Mouse (Mus musculus): ENCODE data around the gene Ggps1. TPM values are rescaled to one million over a fixed set of nuclear protein-coding genes. Genes with fewer than 3 reads are reported as not detected.

Ggps1 gene
- polyA plus RNA-seq, 1 experiment from 2014 or later: 48.4 TPM

DNA sequence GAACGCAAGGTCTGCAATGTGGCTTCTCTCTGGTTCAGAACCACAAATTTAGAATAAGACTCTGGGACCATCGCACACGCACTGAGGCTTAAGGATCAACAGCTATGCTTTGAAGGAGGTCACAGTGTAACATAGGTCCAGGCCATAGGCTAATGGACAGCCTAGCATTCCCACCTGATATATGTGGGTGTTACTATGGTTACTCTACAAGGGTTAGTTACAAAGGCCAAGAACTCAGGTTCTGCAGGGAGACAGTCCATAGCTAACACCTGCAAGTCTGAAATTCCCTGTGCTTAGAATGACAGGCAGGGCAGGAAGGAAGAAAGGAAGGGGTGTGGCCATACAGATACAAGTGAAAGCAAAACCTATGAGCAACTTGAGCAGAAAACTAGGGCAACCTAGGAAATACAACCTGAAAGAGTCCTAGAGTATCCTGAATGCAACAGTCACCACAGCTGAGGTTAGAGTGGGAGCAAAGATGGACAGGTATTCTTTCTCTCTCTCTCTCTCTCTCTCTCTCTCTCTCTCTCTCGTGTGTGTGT is 51.8 kb downstream of the Ggps1 start:
- no peak overlapping the region for H3K4me3 ChIP-seq
- no peak overlapping the region for H3K9ac ChIP-seq
- no peak for ATAC-seq (ENCODE audit: insufficient number of reproducible peaks, low FRiP score, low TSS enrichment, low read depth)
- peaks cover 48% of the 10 kb centered on the region for H3K36me3 ChIP-seq
- H3K9me3 ChIP-seq: no peaks in the 10 kb centered on the region
- no peak overlapping the region for H3K4me2 ChIP-seq
- H3K27me3 ChIP-seq: no peaks in the 10 kb centered on the region
- H3K27ac ChIP-seq: no peak overlapping the region
- WGBS: 80% methylated on average over 4 of the region's 4 CpGs
- no peaks in the 10 kb centered on the region for H3K4me1 ChIP-seq

DNA sequence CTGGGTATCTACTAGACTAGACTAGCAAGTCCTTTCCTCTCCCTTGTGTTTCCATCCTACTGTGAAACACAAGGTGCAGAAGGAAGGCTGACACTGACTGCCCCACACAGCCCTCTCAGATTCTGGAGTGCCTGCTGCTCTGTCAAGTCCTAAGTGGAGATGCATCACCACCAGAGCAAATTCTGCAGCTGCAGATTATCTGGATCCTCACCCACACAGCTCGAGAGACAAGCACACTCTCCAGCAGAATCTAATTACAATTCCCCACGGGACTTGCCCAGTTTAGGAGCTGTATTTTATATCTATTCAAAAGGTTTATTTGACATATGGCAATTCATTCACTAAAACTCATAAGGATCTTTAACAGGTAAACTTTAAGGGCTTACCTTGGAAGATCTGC is 57.2 kb downstream of the Ggps1 start:
- no peaks in the 10 kb centered on the region for H3K4me1 ChIP-seq

DNA sequence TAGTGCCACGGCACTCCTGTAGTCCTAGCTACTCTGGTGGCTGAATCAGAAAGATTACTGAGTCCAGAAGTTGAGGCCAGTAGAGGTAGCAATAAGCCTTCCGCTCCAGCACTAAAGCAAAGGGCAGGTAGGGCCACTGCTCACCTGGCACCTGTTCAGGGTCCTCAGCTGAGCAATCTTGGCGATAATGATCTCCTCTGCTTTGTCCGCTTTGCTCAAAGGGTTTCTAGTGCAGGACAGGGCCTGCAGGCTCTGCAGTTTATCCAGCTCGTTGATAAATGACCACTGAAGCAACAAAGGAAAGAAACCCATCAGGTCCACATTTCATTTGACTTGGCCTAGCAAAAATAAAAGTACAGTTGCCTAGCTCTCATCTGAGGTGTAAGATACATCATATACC is 58.3 kb downstream of the Ggps1 start:
- no peaks in the 10 kb centered on the region for H3K4me1 ChIP-seq
- H3K27me3 ChIP-seq: no peaks in the 10 kb centered on the region
- WGBS: 92% methylated on average over 5 of the region's 5 CpGs
- no peak overlapping the region for H3K4me2 ChIP-seq
- H3K4me3 ChIP-seq: no peak overlapping the region
- peaks cover 65% of the 10 kb centered on the region for H3K36me3 ChIP-seq
- H3K9me3 ChIP-seq: no peaks in the 10 kb centered on the region
- no peak overlapping the region for H3K9ac ChIP-seq
- no peak for ATAC-seq (ENCODE audit: insufficient number of reproducible peaks, low FRiP score, low TSS enrichment, low read depth)
- no peak overlapping the region for H3K27ac ChIP-seq

More for the DNA sequence above, 57.2 kb downstream of the Ggps1 start:
- ATAC-seq (ENCODE audit: insufficient number of reproducible peaks, low FRiP score, low TSS enrichment, low read depth): no peak
- Histone ChIP-seq H3K9ac (no peak overlapping the region), H3K9me3 (no peaks in the 10 kb centered on the region), H3K27ac (no peak overlapping the region), H3K4me3 (no peak overlapping the region), H3K27me3 (no peaks in the 10 kb centered on the region), H3K36me3 (peaks cover 59% of the 10 kb centered on the region), H3K4me2 (no peak overlapping the region)
- WGBS: 56% methylated on average over 2 of the region's 2 CpGs

DNA sequence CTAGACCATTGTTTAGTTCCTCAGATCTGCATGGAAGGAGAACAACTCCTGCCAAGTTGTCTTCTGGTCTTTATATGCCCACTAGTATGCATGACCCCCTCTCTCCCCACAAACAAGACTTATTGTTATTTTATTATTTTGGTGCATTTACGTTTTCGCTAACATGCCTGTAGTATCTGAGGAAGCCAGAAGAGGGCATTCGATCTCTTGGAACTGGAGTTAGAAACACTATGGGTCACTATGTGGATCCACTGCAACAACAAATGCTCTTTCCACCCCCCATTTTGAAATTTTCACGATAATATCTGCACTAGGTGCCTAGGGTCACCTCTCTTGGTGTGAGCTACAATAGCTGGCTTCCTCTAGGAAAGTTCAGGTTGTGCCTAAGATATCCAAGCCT is 59.2 kb downstream of the Ggps1 start:
- Histone ChIP-seq H3K9me3 (no peaks in the 10 kb centered on the region), H3K9ac (no peak overlapping the region), H3K4me2 (no peak overlapping the region), H3K4me3 (no peak overlapping the region), H3K36me3 (peaks cover 70% of the 10 kb centered on the region), H3K27me3 (no peaks in the 10 kb centered on the region), H3K4me1 (no peaks in the 10 kb centered on the region), H3K27ac (no peak overlapping the region)
- 80% methylated on average over 4 of the region's 4 CpGs for whole genome bisulfite sequencing
- ATAC-seq (ENCODE audit: insufficient number of reproducible peaks, low FRiP score, low TSS enrichment, low read depth): no peak

DNA sequence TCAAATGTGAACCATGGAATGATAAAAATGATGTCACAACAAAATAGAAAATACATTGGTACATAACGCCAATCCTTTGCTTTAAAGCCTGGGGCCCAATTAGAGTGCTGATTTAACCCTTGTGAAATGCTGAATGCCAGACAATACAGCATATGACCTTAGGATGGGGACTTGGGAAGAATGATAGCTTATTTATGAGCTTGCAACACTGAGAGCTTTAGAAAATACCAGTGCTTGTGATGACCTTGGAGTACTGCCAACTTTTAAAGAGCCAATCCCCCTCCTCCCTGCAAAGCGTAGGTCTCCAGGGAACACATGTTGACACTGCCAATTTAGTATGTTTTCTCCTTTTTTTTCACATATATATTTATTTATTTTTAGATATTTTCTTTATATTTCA is 60.6 kb downstream of the Ggps1 start:
- Histone ChIP-seq H3K9me3 (no peaks in the 10 kb centered on the region), H3K9ac (no peak overlapping the region), H3K4me2 (no peak overlapping the region), H3K4me3 (no peak overlapping the region), H3K4me1 (no peaks in the 10 kb centered on the region), H3K36me3 (peaks cover 74% of the 10 kb centered on the region), H3K27me3 (no peaks in the 10 kb centered on the region), H3K27ac (no peak overlapping the region)
- no peak for ATAC-seq (ENCODE audit: insufficient number of reproducible peaks, low FRiP score, low TSS enrichment, low read depth)
- WGBS: 56% methylated on average over 2 of the region's 2 CpGs

Other genes with a start within 250 kb of the Ggps1 start
- gene B3galnt2, start 109.0 kb downstream of the Ggps1 start, polyA plus RNA-seq (2015; fragmentation: Nextera tagmentation; extraction: Ambion mirVana): 37.5 and 39.8 TPM in 2 replicates
- gene Tbce, start 23.9 kb downstream of the Ggps1 start, polyA plus RNA-seq (2015; fragmentation: Nextera tagmentation; extraction: Ambion mirVana): 50.1 and 50.8 TPM in 2 replicates
- gene Arid4b, start 256 bp downstream of the Ggps1 start, polyA plus RNA-seq (2015; fragmentation: Nextera tagmentation; extraction: Ambion mirVana): 71.2 and 79.0 TPM in 2 replicates